Mouse (Mus musculus) E14TG2a.4 (cell line): Measurements from ENCODE around the gene Sbno2.

Source experiments
- CTCF ChIP-seq: conservative IDR thresholded peaks from 2 replicates; pipeline ENCODE4 v1.5.1; 2014; ENCODE audit warnings: low read length
- NANOG ChIP-seq: IDR thresholded peaks from 2 replicates; pipeline ENCODE4 v1.6.1; 2014; ENCODE audit warnings: borderline replicate concordance, low read length, mixed read lengths

- no peak for TF ChIP-seq CTCF
- no peak for TF ChIP-seq NANOG
These were observed 36.6 kb upstream of the Sbno2 start for GRCm38 (mm10) chr10:80141786-80142529.
